Mouse (Mus musculus): ENCODE results near the gene Olfr342.

Gene Olfr342

DNA sequence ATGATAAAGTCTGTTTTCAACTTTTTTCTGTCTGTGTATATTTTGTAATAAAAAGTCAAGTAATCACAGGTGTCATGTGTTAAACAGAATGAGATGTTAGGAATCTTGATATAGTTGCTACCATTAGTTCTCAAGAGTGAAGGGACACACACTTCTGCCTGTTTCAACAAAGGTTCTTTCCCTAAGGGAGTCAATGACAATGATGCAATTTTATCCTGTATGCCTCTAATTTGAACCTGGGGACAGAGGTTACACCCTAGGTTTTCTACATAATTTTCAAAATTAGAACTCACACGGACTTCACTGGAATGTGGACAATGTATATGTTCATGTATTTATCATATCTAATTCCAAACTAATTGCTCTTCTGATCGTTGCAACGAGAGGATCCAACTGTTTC, at the start of gene Olfr342:
Gene Olfr342 (plus strand): TSS at position 301 of the 400 bp plus-strand sequence.
- no peak for DNase-seq

DNA sequence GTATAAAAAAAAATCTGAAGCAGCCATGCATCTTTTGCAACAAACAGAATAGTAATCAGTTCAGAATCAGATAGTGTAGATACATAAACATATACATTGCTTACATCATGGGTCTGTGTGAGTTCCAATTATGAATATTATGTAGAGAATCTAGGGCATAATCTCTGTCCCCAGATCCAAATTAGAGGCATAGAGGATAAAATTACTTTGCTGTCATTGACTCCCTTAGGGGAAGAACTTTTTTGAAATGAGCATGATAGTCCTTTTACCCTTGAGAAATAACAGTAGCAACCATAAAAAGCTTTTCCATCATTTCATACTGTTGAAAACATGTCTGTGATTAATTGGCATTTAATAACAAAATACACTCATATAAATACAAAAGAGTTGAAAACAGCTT, 42.4 kb upstream of the Olfr342 start, which contains the start of gene Olfr341:
Gene Olfr341 (minus strand): TSS at position 101 of the 400 bp plus-strand sequence.
- no peak for DNase-seq

DNA sequence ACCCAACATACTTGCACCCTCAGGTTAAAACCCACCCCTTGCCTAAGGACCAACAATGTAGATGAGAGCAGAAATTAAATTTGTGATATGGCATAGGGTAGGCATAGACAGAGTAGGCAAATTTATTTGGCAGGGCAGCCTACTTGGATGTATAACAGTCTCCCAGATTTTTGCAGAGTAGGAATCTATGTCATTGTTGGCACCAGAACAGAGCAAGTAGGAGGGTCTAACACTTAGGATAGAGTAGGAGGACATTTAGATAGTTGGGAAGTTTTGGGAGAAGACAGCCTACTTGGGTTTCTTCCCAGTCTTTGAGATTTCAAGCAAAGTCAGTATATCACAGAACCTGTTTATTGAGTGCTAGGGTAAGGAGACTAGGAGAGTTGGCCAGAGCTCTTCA, 40.4 kb downstream of the Olfr342 start:
- no peak for DNase-seq

DNA sequence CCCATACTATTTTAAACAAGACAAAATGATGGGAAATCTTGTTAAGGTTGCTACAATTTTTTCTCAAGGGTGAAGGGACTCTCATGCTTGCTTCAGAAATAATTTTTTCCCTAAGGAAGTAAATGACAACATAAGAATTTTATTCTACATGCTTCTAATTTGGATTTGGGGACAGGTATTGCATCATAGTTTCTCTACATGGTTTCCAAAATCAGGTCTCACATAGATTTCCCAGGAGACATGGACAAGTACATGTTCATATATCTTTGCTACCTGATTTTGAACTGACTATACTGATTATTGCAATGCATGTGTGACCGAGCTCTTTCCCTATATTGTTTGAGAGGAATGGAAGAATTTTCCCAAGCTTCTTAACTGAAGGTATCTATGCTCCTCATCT, 41.6 kb downstream of the Olfr342 start, which contains the start of gene Olfr344:
Gene Olfr344 (plus strand): TSS at position 301 of the 400 bp plus-strand sequence.
- no peak for DNase-seq

DNA sequence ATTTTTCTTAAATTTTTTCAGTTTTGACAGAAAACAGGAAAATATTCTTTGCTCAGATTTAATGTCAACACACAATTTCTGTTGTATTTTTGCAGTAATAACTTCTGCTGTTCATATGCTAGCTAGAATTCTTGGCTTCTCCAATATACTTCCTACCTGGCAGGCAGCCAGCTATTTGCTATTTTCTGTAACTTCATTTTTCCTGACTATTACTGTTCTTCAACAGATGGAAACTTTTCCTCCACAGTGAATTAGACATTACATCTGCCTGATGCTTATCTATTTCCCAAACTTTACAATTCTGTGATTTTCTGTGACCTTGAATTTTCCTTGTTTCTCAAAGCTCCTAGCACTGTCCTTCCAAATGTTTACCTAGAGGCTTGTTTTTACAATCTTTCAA, 42.2 kb downstream of the Olfr342 start:
- DNase-seq = no peak

DNA sequence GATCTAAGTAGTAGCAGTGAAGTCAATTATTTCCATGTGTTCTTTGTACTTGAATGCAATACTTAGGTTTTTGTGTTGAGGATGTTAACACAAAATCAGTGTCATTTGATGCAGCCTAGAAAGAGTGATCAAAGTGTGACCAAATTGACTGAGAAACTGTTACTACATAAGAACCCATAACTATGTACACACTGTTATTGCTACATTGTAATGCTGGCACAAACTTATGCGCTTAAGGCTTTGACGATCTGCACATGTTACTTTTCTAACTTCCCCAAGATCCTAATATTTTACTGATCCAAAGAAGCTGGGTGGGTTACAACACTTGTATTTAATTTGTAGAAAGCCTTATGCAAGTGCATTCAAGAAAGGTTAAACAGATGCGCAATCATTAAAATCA, 43.0 kb downstream of the Olfr342 start:
- DNase-seq = no peak

All from kidney, postnatal 25 days (tissue).